9 mouse cellular contexts compared by ENCODE assay signal in the genomic region with DNA sequence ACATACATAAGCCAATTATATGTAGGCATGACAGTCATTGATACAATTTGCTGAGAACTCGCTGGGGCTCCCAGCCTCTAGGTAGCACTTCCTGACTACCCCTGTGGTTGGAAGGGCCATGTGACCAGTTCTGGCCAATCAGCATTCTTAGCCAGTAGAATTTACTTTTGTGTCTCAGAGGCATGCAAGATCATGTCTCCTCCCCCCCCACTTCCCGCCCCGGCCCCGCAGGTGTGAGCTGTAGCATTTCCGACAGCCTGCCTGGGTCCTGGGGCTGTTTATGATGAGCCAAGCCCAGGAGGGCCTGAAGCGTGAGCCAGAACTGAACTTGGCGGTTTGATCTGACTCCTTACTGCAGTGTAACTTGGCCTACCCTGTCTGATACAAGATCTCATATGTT. TPM values are rescaled to one million over a fixed set of nuclear protein-coding genes. Genes with fewer than 3 reads are reported as not detected.
DNase-seq lines count a peak whose midpoint lies in the region; ATAC-seq and TF ChIP-seq lines count a peak whose summit lies in the region.
"Had no signal": no experiment of that assay in that cellular context is flagged by ENCODE, and none has a peak within 500 bp of the region (broad histone marks: within the 10 kb centered on the region; RNA-seq: fewer than 3 reads in every experiment).

No protein-coding gene starts in this region.

- peak; percentile 79 for TF ChIP-seq POLR2A in thymus, adult 2 months (IDR thresholded peaks at IDR 0.05; ENCODE audit: control insufficient read depth, extremely low read depth, insufficient read depth, low read length, poor library complexity)

- peaks cover 67% of the 10 kb centered on the region for H3K4me1 ChIP-seq in thymus, adult 2 months (replicated peaks; ENCODE audit: control insufficient read depth, insufficient read depth, low read length)
- H3K4me1 ChIP-seq in forebrain, postnatal 0 days (ENCODE audit: insufficient read depth), result no peaks in the 10 kb centered on the region

- H3K9me3 ChIP-seq in forebrain, postnatal 0 days (ENCODE audit: low read length), result no peaks in the 10 kb centered on the region
- H3K9me3 ChIP-seq: embryonic facial prominence, embryonic 12.5 days had no signal

- no peak overlapping the region for H3K4me3 ChIP-seq in thymus, adult 2 months (ENCODE audit: control insufficient read depth, insufficient read depth, low read length)
- no peak overlapping the region for H3K4me3 ChIP-seq in forebrain, postnatal 0 days (ENCODE audit: low read depth, low read length)
- H3K4me3 ChIP-seq: embryonic facial prominence, embryonic 12.5 days had no signal

- ATAC-seq in common myeloid progenitor, adult 5-6 weeks (replicated peaks; ENCODE audit: low read depth, poor library complexity, severe bottlenecking), result peak; percentile 55
- ATAC-seq in forebrain, postnatal 0 days, result no peak

- TF ChIP-seq CTCF in thymus, adult 2 months (IDR thresholded peaks at IDR 0.05; ENCODE audit: borderline replicate concordance, control insufficient read depth, extremely low read depth, insufficient read depth, low read length, poor library complexity), result no peak
- TF ChIP-seq CTCF in forebrain, postnatal 0 days (IDR thresholded peaks at IDR 0.05; ENCODE audit: low read depth), result no peak

- no peaks in the 10 kb centered on the region for H3K36me3 ChIP-seq in thymus, adult 2 months (ENCODE audit: control insufficient read depth, insufficient read depth, low read length)
- no peaks in the 10 kb centered on the region for H3K36me3 ChIP-seq in forebrain, postnatal 0 days (ENCODE audit: insufficient read depth)
- H3K36me3 ChIP-seq: embryonic facial prominence, embryonic 12.5 days had no signal

- peak overlapping the region; percentile 97 for H3K27ac ChIP-seq in thymus, adult 2 months (ENCODE audit: control insufficient read depth, insufficient read depth, low read length)
- H3K27ac ChIP-seq in forebrain, postnatal 0 days (ENCODE audit: low read depth, low read length), result no peak overlapping the region
- H3K27ac ChIP-seq: embryonic facial prominence, embryonic 12.5 days had no signal

- H3K4me2 ChIP-seq in forebrain, postnatal 0 days (ENCODE audit: low read depth), result no peak overlapping the region
- H3K4me2 ChIP-seq: embryonic facial prominence, embryonic 12.5 days had no signal

- H3K9ac ChIP-seq in forebrain, postnatal 0 days, result no peak overlapping the region
- H3K9ac ChIP-seq: embryonic facial prominence, embryonic 12.5 days had no signal

- WGBS in thymus, adult 2 months, result 7% methylated on average over 7 of the region's 7 CpGs
- WGBS in forebrain, postnatal 0 days, result 73% methylated on average over 7 of the region's 7 CpGs

- no peaks in the 10 kb centered on the region for H3K27me3 ChIP-seq in thymus, adult 2 months (ENCODE audit: control insufficient read depth, insufficient read depth, low read length)
- H3K27me3 ChIP-seq in forebrain, postnatal 0 days (ENCODE audit: insufficient read depth, low read length), result no peaks in the 10 kb centered on the region
- H3K27me3 ChIP-seq: embryonic facial prominence, embryonic 12.5 days had no signal

- peak; percentile 24 for DNase-seq in gastrocnemius, postnatal 25 days
- no peak for DNase-seq in gastrocnemius, postnatal 4 days (ENCODE audit: low spot score in 2 of 2)
- peak; percentile 38 for DNase-seq in lung, postnatal 36 days
- peak; percentile 95 for DNase-seq in thymus, adult 2 months
- no peak for DNase-seq in forebrain, postnatal 0 days
- DNase-seq in adrenal gland, postnatal 4 days (ENCODE audit: low spot score in 2 of 2), result no peak
- DNase-seq in testis, postnatal 14 days (ENCODE audit: low spot score), result no peak

RNA-seq across cellular contexts. Expression of gene Ccdc167, which starts 52.3 kb away (rescaled TPM):
- 1 to 10 TPM; 5.0 to 6.6 TPM for total RNA-seq in gastrocnemius, postnatal 25 days (2021)
- total RNA-seq in gastrocnemius, postnatal 4 days (2021), result 10 to 100 TPM; 12.2 to 12.5 TPM
- 12.8 and 30.5 TPM in 2 replicates for total RNA-seq in common myeloid progenitor, adult 5-6 weeks (2017)
- 15.1 and 17.7 TPM in 2 replicates for polyA plus RNA-seq in thymus, adult 2 months (2012; rRNA removed)
- 7.7 and 8.8 TPM in 2 replicates for total RNA-seq in forebrain, postnatal 0 days (2014; rRNA removed)
- 7.4 and 7.7 TPM in 2 replicates for polyA plus RNA-seq in forebrain, postnatal 0 days (2015; fragmentation: Nextera tagmentation; extraction: Ambion mirVana)
- 10 to 100 TPM; 18.2 to 19.3 TPM for total RNA-seq in adrenal gland, postnatal 4 days (2021)

Comparison
In these comparisons a context has a peak if more than half of its experiments do, and no peak if none do; other contexts are left out.
1. DNase-seq: peak in gastrocnemius, postnatal 25 days (single experiment), lung, postnatal 36 days (single experiment) and thymus, adult 2 months (single experiment); none in gastrocnemius, postnatal 4 days (0 of 2), forebrain, postnatal 0 days (single experiment), adrenal gland, postnatal 4 days (0 of 2) and testis, postnatal 14 days (single experiment).